Mouse (Mus musculus): ENCODE measurements around the gene Rcbtb2. TPM values are rescaled to one million over a fixed set of nuclear protein-coding genes. Genes with fewer than 3 reads are reported as not detected.

Rcbtb2 gene
- total RNA-seq, 2 experiments from 2014 or later = 25.2 to 27.1 TPM

GRCm38 (mm10) chr14:73238498-73239250 is 115.8 kb downstream of the Rcbtb2 start:
- intact Hi-C loops (cut with DNase I) = no loop called here
- no peak for DNase-seq (ENCODE audit: extremely low spot score in 1 of 2, low spot score in 2 of 2)

- intact Hi-C loops (cut with DNase I) = no loop called here
- DNase-seq (ENCODE audit: extremely low spot score in 1 of 2, low spot score in 2 of 2) = no peak
Observed at GRCm38 (mm10) chr14:73239291-73239690, 116.5 kb downstream of the Rcbtb2 start.

- intact Hi-C loops (cut with DNase I) = no loop called here
- DNase-seq (ENCODE audit: extremely low spot score in 1 of 2, low spot score in 2 of 2) = no peak
Observed at GRCm38 (mm10) chr14:73239857-73240256, 117.0 kb downstream of the Rcbtb2 start.

GRCm38 (mm10) chr14:73244061-73244597 is 121.3 kb downstream of the Rcbtb2 start:
- intact Hi-C loops (cut with DNase I) = no loop called here
- DNase-seq (ENCODE audit: extremely low spot score in 1 of 2, low spot score in 2 of 2) = no peak

- DNase-seq (ENCODE audit: extremely low spot score in 1 of 2, low spot score in 2 of 2) = no peak
- intact Hi-C loops (cut with DNase I) = no loop called here
Observed at GRCm38 (mm10) chr14:73250056-73250455, 127.2 kb downstream of the Rcbtb2 start.

GRCm38 (mm10) chr14:73252276-73252675 is 129.4 kb downstream of the Rcbtb2 start:
- no peak for DNase-seq (ENCODE audit: extremely low spot score in 1 of 2, low spot score in 2 of 2)
- intact Hi-C loops (cut with DNase I) = no loop called here

- DNase-seq (ENCODE audit: extremely low spot score in 1 of 2, low spot score in 2 of 2) = no peak
- intact Hi-C loops (cut with DNase I) = no loop called here
Observed at GRCm38 (mm10) chr14:73253453-73254251, 130.8 kb downstream of the Rcbtb2 start.

GRCm38 (mm10) chr14:73254412-73254811 is 131.6 kb downstream of the Rcbtb2 start:
- intact Hi-C loops (cut with DNase I) = no loop called here
- no peak for DNase-seq (ENCODE audit: extremely low spot score in 1 of 2, low spot score in 2 of 2)

GRCm38 (mm10) chr14:73255426-73255970 is 132.7 kb downstream of the Rcbtb2 start:
- no peak for DNase-seq (ENCODE audit: extremely low spot score in 1 of 2, low spot score in 2 of 2)
- intact Hi-C loops (cut with DNase I) = no loop called here

- DNase-seq (ENCODE audit: extremely low spot score in 1 of 2, low spot score in 2 of 2) = no peak
- intact Hi-C loops (cut with DNase I) = no loop called here
Observed at GRCm38 (mm10) chr14:73257348-73257747, 134.5 kb downstream of the Rcbtb2 start.

Small RNA genes within 50 kb of the gene (microRNA-seq; reads per million reads assigned to microRNA genes)
- gene Mir687 = not detected

Other genes starting within 250 kb of the Rcbtb2 start
- gene Cysltr2, start 73.9 kb upstream of the Rcbtb2 start, total RNA-seq (2021) = 1 to 10 TPM; 1.3 to 2.0 TPM
- gene Lpar6, start 114.9 kb downstream of the Rcbtb2 start, total RNA-seq (2021) = 1 to 10 TPM; 1.3 to 1.5 TPM
- gene Rb1, start 202.8 kb downstream of the Rcbtb2 start, total RNA-seq (2021) = 10 to 100 TPM; 35.9 to 37.9 TPM